Mouse (Mus musculus) brown adipose tissue, adult 24 weeks (tissue): Measurements from ENCODE around the gene Ruvbl2. TPM values are rescaled to one million over a fixed set of nuclear protein-coding genes. Genes with fewer than 3 reads are reported as not detected.

Experiments
- polyA plus RNA-seq: library from polyadenylated mRNA; stranded (reverse); fragments of >200 nt; gene quantifications from 2 replicates; pipeline ENCODE4 v1.2.4, GENCODE M21; 2012; ENCODE audit not compliant: missing spikeins, insufficient read depth, insufficient read length

Ruvbl2 gene
- polyA plus RNA-seq, 1 experiment, result 75.4 TPM

Other genes starting within 250 kb of the Ruvbl2 start
- gene Ccdc155, start 233.2 kb downstream of the Ruvbl2 start, polyA plus RNA-seq, result not detected in 2 replicates
- gene Dkkl1, start 225.9 kb downstream of the Ruvbl2 start, polyA plus RNA-seq, result not detected in 2 replicates
- 3.2 and 4.9 TPM in 2 replicates for gene Tead2, start 222.3 kb downstream of the Ruvbl2 start, polyA plus RNA-seq
- gene Cd37, start 199.0 kb downstream of the Ruvbl2 start, polyA plus RNA-seq, result 4.1 and 4.5 TPM in 2 replicates
- not detected in 2 replicates for gene Slc6a16, start 197.0 kb downstream of the Ruvbl2 start, polyA plus RNA-seq
- not detected in 2 replicates for gene Slc6a21, start 160.6 kb downstream of the Ruvbl2 start, polyA plus RNA-seq
- gene Trpm4, start 104.3 kb downstream of the Ruvbl2 start, polyA plus RNA-seq, result 4.0 and 5.0 TPM in 2 replicates
- 8.1 and 16.2 TPM in 2 replicates for gene Hrc, start 102.8 kb downstream of the Ruvbl2 start, polyA plus RNA-seq
- gene Ppfia3, start 71.1 kb downstream of the Ruvbl2 start, polyA plus RNA-seq, result not detected in 2 replicates
- not detected in 2 replicates for gene Lin7b, start 67.5 kb downstream of the Ruvbl2 start, polyA plus RNA-seq
- gene Snrnp70, start 42.4 kb downstream of the Ruvbl2 start, polyA plus RNA-seq, result 69.0 and 82.7 TPM in 2 replicates
- 1.0 TPM in 1 of 2 replicates, not detected in the other for gene Kcna7, start 32.4 kb downstream of the Ruvbl2 start, polyA plus RNA-seq
- not detected in 2 replicates for gene Ntf5, start 24.4 kb downstream of the Ruvbl2 start, polyA plus RNA-seq
- gene Lhb, start 17.3 kb downstream of the Ruvbl2 start, polyA plus RNA-seq, result not detected in 2 replicates
- 90.6 and 112 TPM in 2 replicates for gene Gys1, start 3.3 kb downstream of the Ruvbl2 start, polyA plus RNA-seq
- gene Ftl1, start 21.8 kb upstream of the Ruvbl2 start, polyA plus RNA-seq, result 1,179 and 1,214 TPM in 2 replicates
- gene Bax, start 28.8 kb upstream of the Ruvbl2 start, polyA plus RNA-seq, result 20.1 and 26.9 TPM in 2 replicates
- gene Tulp2, start 43.8 kb upstream of the Ruvbl2 start, polyA plus RNA-seq, result not detected in 2 replicates
- gene Gm45808, start 48.7 kb upstream of the Ruvbl2 start, polyA plus RNA-seq, result 6.9 TPM in 1 of 2 replicates, not detected in the other
- 145 and 190 TPM in 2 replicates for gene Dhdh, start 50.7 kb upstream of the Ruvbl2 start, polyA plus RNA-seq
- gene Nucb1, start 72.3 kb upstream of the Ruvbl2 start, polyA plus RNA-seq, result 78.6 and 108 TPM in 2 replicates
- gene Ppp1r15a, start 88.2 kb upstream of the Ruvbl2 start, polyA plus RNA-seq, result 12.6 and 24.6 TPM in 2 replicates
- gene Plekha4, start 88.2 kb upstream of the Ruvbl2 start, polyA plus RNA-seq, result 1.9 and 3.3 TPM in 2 replicates
- gene Hsd17b14, start 116.8 kb upstream of the Ruvbl2 start, polyA plus RNA-seq, result not detected in 2 replicates
- gene Bcat2, start 132.1 kb upstream of the Ruvbl2 start, polyA plus RNA-seq, result 82.0 and 135 TPM in 2 replicates
- gene Fgf21, start 177.4 kb upstream of the Ruvbl2 start, polyA plus RNA-seq, result 2.0 TPM in 1 of 2 replicates, not detected in the other
- not detected in 2 replicates for gene Fut1, start 179.2 kb upstream of the Ruvbl2 start, polyA plus RNA-seq
- 0.63 TPM in 1 of 2 replicates, not detected in the other for gene Izumo1, start 183.7 kb upstream of the Ruvbl2 start, polyA plus RNA-seq
- 4.3 and 9.3 TPM in 2 replicates for gene Rasip1, start 189.4 kb upstream of the Ruvbl2 start, polyA plus RNA-seq
- gene Mamstr, start 201.9 kb upstream of the Ruvbl2 start, polyA plus RNA-seq, result 1.5 TPM in 1 of 2 replicates, not detected in the other
- not detected in 2 replicates for gene Fut2, start 228.3 kb upstream of the Ruvbl2 start, polyA plus RNA-seq
- not detected in 2 replicates for gene Ntn5, start 245.9 kb upstream of the Ruvbl2 start, polyA plus RNA-seq